Mouse (Mus musculus) layer of hippocampus, postnatal 36 days (tissue): ENCODE data around the gene Trim56. TPM values are rescaled to one million over a fixed set of nuclear protein-coding genes. Genes with fewer than 3 reads are reported as not detected.

ENCODE experiments used
- DNase-seq, 2 experiments: peaks; one replicate each; pipeline ENCODE4 v3.0.0; 2022
- total RNA-seq, 2 experiments: library from RNA; stranded (reverse); gene quantifications; 2 replicates each; pipeline ENCODE4 v1.2.3; 2021

The Trim56 gene
- total RNA-seq, 2 experiments from 2014 or later = 4.6 to 6.5 TPM

DNA sequence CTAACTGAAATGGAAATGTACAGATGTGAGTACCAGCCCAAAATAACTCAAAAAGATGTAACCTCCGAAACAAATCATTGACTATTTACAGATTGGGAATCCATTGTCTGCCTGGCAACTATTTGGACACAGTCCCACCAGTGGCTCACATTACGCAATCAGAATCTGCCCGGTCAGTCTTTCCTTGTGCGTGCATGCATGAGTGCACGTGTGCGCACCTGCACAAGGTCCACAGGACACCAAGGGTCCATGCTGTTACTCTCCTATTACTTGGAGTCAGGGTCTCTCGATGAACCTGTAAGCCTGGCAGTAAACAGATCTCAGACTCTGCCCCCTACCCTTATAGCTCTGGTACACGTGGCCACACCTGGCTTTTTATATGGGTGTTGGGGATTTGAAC is 8.3 kb downstream of the Trim56 start:
- DNase-seq = no peak

GRCm38 (mm10) chr5:137107024-137107423 is 9.0 kb downstream of the Trim56 start:
- peak; percentile 74 to 79 for DNase-seq

GRCm38 (mm10) chr5:137106434-137106833 is 9.6 kb downstream of the Trim56 start:
- DNase-seq = no peak

- no peak for DNase-seq
Measured at GRCm38 (mm10) chr5:137103969-137104368, 12.0 kb downstream of the Trim56 start.

GRCm38 (mm10) chr5:137102575-137103522 is 13.2 kb downstream of the Trim56 start:
- DNase-seq = peak; percentile 53 to 63

- DNase-seq = no peak
Measured at GRCm38 (mm10) chr5:137102078-137102477, 13.9 kb downstream of the Trim56 start.

- DNase-seq = no peak
Measured at GRCm38 (mm10) chr5:137100660-137101059, 15.3 kb downstream of the Trim56 start.

DNA sequence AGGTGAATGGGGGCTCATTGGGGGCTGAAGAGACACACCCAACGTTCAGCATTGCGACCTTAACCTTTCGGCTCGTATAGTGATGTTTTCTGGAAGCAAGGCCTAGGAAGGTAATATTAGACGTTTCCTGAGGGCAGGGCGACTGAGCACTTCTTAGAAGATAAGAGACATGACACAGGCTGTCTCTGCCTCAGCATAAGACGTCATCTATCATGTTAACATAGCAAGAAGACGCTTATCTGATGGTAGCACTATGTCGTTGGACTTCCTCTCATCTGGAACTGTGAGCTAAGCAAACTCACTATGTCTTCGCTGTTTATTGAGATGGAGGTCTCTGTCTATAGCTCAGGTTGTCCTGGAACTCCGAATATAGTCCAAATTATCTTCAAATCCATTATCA is 17.6 kb downstream of the Trim56 start:
- DNase-seq = no peak

DNA sequence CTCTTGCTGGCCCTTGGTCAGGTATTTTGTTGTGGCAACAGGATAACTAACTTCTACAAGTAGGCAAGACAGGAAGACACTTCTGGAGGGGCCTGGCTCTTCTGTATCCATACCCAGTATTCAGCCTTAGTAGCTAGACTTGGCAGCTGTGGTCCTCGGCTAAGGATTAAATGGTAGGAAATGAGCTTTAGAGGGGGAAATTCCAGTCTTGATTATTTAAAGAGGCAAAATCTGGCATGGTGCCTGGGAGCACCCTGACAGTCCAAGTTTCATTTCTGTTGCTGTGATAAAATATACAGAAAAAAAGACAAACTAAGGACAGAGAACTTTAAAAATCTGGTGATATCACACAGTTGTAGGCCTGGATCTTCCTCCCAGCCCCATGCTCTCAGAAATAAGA is 20.0 kb downstream of the Trim56 start:
- no peak for DNase-seq

- no peak for DNase-seq
Measured at GRCm38 (mm10) chr5:137095135-137095534, 20.9 kb downstream of the Trim56 start.

DNA sequence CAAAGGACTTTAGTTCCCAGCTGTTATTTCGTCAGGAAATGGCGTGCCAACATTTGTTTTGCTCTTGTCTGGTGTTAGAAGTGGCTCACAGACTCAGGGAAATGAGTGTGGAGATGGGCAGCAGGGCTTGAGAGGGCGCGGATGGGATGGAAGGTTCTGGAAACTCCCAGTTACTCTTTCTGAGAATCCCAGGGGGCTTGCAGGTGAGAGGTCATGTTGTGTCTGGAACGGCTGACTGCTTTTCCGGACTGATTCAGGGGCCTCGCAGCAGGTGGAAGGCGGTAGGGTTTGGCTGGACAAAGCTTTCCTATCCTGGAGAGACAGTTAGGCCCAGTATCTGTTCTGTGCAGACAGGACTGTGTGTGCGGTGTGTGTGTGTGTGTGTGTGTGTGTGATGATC is 22.3 kb downstream of the Trim56 start:
- no peak for DNase-seq

- DNase-seq = no peak
Measured at GRCm38 (mm10) chr5:137091560-137091959, 24.4 kb downstream of the Trim56 start.

DNA sequence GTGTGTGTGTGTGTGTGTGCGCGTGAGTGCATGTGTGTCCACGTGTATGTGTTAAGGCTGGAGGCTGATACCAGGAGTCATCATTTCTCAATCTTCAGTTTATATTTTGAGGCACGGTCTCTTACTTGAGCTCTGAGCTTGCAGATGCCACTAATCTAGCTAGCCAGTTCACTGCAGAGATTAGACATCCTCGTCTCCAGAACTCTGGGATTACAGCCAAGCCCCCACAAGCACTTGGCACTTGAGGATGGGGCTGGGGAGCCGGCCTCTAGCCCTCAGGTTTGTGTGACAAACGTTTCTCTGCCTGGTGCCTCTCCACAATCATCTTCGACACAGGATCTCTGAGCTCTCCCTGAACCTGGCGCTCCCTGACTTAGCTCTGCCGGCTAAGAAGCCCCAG is 25.1 kb downstream of the Trim56 start:
- DNase-seq = no peak

DNA sequence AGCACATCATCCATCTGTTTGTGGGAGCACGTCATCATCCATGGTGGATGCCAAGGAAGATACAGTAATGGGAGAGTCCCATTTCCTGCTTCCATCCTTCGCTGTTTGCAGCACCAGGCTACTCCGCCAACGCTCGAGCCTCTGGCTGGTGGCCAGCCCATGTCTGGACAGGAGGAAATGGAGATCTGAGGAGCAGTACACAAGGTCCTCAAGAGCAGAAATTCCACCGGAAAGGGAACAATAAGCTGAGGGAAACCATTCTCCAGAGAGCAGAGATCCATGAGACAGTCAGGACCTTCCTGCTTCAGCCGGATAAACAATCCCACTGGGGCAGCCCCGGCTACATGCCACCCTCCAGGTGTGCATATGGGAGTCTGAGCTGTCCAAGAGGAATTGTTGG is 28.6 kb downstream of the Trim56 start:
- no peak for DNase-seq

- no peak for DNase-seq
Measured at GRCm38 (mm10) chr5:137085731-137086130, 30.3 kb downstream of the Trim56 start.

- DNase-seq = no peak
Measured at GRCm38 (mm10) chr5:137085021-137085420, 31.0 kb downstream of the Trim56 start.

DNA sequence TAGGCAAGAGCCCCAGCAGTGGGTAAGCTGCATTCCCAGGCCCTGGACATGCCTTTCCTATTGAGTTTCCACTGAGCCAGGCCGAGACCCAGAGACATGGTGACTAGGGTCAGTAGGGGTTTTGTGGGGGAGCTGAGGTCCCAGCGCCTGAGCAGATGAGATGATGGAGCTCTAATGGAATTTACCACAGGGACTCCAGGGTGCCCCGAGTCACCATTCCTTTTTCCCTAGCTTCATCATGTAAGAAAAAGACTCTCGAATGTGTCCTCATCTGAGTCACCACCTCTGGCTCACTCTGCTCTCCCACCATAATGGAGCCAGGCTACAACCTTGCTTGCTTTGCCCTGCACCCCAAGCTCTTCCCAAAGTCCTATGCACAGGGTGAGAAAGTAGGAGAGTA is 33.0 kb downstream of the Trim56 start:
- no peak for DNase-seq

- no peak for DNase-seq
Measured at GRCm38 (mm10) chr5:137079849-137080248, 36.2 kb downstream of the Trim56 start.

- no peak for DNase-seq
Measured at GRCm38 (mm10) chr5:137078616-137079015, 37.4 kb downstream of the Trim56 start.

DNA sequence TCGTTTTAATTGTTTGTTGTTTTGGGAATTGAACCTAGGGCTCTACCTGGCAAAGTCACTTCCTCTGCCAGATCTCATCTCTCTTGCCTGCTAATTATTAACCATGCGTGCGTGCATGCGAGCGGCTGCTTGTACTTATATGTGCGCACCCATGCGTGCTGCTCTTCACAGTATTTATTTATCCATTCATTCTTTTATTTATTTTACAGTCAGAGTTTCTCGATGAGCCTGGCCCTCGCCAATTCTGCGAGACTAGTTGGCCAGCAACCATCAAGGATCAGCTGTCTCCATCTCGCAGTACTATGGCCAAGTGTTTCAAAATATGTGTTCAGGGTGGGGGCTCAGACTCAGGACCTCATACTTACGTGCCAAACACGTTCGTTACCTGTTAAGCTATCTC is 38.0 kb downstream of the Trim56 start:
- no peak for DNase-seq

- DNase-seq = no peak
Measured at GRCm38 (mm10) chr5:137077187-137077586, 38.8 kb downstream of the Trim56 start.

DNA sequence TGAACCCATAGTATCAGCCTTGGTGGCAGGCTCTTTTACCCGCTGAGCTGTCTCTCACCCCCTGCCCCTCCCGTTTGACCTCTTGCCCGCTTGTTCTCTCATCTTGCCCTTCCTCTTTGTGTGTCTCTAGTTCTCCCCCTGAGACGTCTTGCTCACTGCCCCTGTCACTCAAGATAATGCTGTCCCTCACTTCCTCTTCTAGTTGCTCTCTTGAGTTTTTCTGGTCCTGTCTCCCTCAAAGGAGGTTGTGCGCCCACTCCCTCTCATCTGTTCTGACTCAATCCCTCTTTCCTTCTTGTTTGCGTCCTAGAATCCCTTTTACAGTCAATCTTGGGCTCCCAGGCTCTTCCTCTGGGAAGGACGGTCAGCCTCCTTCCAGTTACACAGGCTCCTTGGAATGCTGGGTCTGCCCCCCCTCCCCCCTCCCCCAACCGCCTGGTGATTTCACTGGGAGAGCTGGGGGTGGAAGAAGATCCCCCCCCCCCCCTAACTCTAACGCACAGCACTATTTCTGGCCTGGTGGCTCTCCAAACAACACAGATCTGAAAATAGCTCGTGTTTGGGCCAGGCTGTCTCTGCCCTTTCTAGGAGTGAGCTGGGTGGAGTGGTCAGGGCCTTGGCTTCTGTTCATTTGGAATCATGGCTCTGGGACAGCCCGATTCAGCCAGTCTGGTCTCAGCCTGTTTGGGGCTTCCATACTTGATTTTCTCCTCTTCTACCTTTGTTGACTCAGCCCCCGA is 39.6 kb downstream of the Trim56 start:
- DNase-seq = no peak

GRCm38 (mm10) chr5:137075726-137076125 is 40.3 kb downstream of the Trim56 start:
- no peak for DNase-seq

- no peak for DNase-seq
Measured at GRCm38 (mm10) chr5:137074191-137074651, 41.8 kb downstream of the Trim56 start.
